Mouse (Mus musculus): ENCODE data around the gene Ptpn11.

GRCm38 (mm10) chr5:121109185-121109584 lies 82.0 kb downstream of the Ptpn11 start:
- TF ChIP-seq CTCF (IDR thresholded peaks at IDR 0.05; ENCODE audit: control insufficient read depth, insufficient read depth, insufficient read length): no peak
- TF ChIP-seq USF1 (IDR thresholded peaks at IDR 0.05; ENCODE audit: low read depth): no peak
- no peak for TF ChIP-seq MAX (IDR thresholded peaks at IDR 0.05)
- no peak for TF ChIP-seq MYOG (IDR thresholded peaks at IDR 0.05; ENCODE audit: control insufficient read depth, extremely low read depth, insufficient read length)
- no peak for TF ChIP-seq MYOD1 (IDR thresholded peaks at IDR 0.05; ENCODE audit: control insufficient read depth, insufficient read length, low read depth)
